Mouse (Mus musculus): Measurements from ENCODE around the gene A430005L14Rik. TPM values are rescaled to one million over a fixed set of nuclear protein-coding genes. Genes with fewer than 3 reads are reported as not detected.

A430005L14Rik gene
- total and polyA plus RNA-seq, 2 experiments from 2014 or later = 38.4 to 50.4 TPM

DNA sequence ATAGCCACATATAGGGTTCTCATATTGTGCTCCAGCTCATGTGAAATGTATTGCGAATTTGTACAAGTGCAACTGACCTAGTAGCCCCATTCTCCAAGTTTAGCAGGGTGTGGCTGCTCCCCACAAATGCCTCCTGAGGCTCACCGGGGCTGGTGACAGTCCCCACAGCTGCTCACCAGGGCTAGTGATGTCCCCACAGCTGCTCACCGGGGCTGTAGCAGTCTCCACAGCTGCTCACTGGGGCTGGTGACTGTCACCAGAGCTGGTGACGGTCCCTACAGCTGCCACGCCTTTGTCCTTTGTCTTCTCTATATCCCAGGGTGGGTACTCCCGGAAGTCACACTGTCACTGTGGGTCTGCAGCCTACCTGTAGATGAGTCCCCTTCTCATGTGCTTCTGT, 49.2 kb downstream of the A430005L14Rik start:
- no peak for TF ChIP-seq CTCF (IDR thresholded peaks at IDR 0.05)
- no peak overlapping the region for H3K9ac ChIP-seq (replicated peaks; ENCODE audit: low read length, poor library complexity, severe bottlenecking)
- peaks cover 43% of the 10 kb centered on the region for H3K36me3 ChIP-seq (ENCODE audit: insufficient read depth, low read length)
- ATAC-seq (ENCODE audit: low FRiP score) (no peak), DNase-seq (ENCODE audit: low spot score) (no peak)
- H3K27me3 ChIP-seq (ENCODE audit: insufficient read depth, low read length) = no peaks in the 10 kb centered on the region
- H3K4me1 ChIP-seq (ENCODE audit: insufficient read depth, low read length) = 0 out of 2 replicates have a peak, but pooled peaks cover 4% of the 10 kb centered on the region
- no peaks in the 10 kb centered on the region for H3K9me3 ChIP-seq (ENCODE audit: low read length)
- no peak overlapping the region for H3K27ac ChIP-seq (ENCODE audit: low read depth, low read length)
- no peak overlapping the region for H3K4me3 ChIP-seq (ENCODE audit: low read depth, low read length)
- no peak overlapping the region for H3K4me2 ChIP-seq (ENCODE audit: low read depth, low read length, poor library complexity, severe bottlenecking)
- WGBS = 95% methylated on average over 6 of the region's 6 CpGs

DNA sequence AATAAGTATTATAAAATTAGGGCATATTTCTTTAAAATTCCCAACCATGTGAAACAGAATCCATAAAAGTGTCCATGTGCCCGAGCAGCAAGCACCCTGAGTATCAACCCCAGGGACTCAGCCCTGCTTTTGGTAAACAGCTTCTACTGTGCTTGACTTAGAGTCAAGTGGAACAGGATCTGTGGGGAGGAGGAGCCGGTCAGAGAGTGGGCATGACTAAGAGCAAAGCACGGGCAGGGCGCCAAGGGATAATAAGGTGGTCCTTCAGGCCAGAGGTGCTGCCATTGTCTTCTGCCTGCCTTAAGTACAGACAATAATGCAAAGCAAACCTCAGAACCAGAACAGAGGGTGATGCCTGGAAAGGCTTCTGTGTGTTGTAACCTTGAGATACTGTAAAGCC, 50.7 kb downstream of the A430005L14Rik start:
- DNase-seq (ENCODE audit: low spot score) (no peak), ATAC-seq (ENCODE audit: low FRiP score) (no peak)
- TF ChIP-seq CTCF (IDR thresholded peaks at IDR 0.05) = no peak
- Histone ChIP-seq H3K36me3 (ENCODE audit: insufficient read depth, low read length) (peaks cover 36% of the 10 kb centered on the region), H3K4me3 (ENCODE audit: low read depth, low read length) (no peak overlapping the region), H3K27me3 (ENCODE audit: insufficient read depth, low read length) (no peaks in the 10 kb centered on the region), H3K4me1 (ENCODE audit: insufficient read depth, low read length) (peaks cover 7% of the 10 kb centered on the region; the same call in 1 of the 2 replicates), H3K9me3 (ENCODE audit: low read length) (no peaks in the 10 kb centered on the region), H3K9ac (replicated peaks; ENCODE audit: low read length, poor library complexity, severe bottlenecking) (no peak overlapping the region), H3K27ac (ENCODE audit: low read depth, low read length) (no peak overlapping the region), H3K4me2 (ENCODE audit: low read depth, low read length, poor library complexity, severe bottlenecking) (no peak overlapping the region)
- WGBS = 78% methylated on average over 4 of the region's 4 CpGs

DNA sequence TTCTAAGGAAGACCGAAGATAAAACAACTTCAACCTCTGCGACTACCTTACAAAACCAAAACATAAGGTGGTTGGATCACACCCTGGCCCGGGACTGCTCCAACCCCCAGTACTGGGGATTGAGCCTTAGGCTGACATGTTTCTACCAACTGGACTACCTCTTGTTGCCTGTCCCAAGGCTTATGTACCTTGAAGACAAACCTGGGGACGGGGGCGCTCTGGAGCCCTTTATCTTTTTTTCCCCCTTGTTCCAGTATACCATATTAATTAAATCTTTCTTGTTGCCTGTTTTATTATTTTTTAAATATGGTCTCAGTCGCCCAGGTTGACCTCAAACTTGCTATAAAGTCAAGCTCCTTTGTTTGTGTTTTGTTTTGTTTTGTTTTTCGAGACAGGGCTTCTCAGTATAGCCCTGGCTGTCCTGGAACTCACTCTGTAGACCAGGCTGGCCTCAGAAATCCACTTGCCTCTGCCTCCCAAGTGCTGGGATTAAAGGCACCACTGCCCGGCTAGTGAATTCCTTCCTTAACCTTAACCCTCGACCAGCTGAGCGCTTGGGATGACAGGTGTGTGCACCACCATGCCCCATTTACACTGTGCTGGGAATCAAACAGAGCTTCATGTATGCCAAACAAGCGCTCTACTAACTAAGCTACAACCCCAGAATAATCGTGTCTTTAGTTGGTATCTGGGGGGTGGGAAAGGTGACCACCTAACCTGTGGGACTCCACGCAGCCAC, 54.0 kb downstream of the A430005L14Rik start:
- 28% methylated on average over 13 of the region's 13 CpGs for WGBS
- no peak for TF ChIP-seq CTCF (IDR thresholded peaks at IDR 0.05)
- Histone ChIP-seq H3K27ac (ENCODE audit: low read depth, low read length) (peak overlapping the region; percentile 62), H3K4me1 (ENCODE audit: insufficient read depth, low read length) (peaks cover 13% of the 10 kb centered on the region), H3K9ac (replicated peaks; ENCODE audit: low read length, poor library complexity, severe bottlenecking) (peak overlapping the region; percentile 96), H3K9me3 (ENCODE audit: low read length) (no peaks in the 10 kb centered on the region), H3K4me2 (ENCODE audit: low read depth, low read length, poor library complexity, severe bottlenecking) (peak overlapping the region; percentile 88), H3K27me3 (ENCODE audit: insufficient read depth, low read length) (no peaks in the 10 kb centered on the region), H3K4me3 (ENCODE audit: low read depth, low read length) (peak overlapping the region; percentile 98), H3K36me3 (ENCODE audit: insufficient read depth, low read length) (peaks cover 18% of the 10 kb centered on the region)
- ATAC-seq (ENCODE audit: low FRiP score) = no peak; the same call in 1 of the 2 replicates
- no peak for DNase-seq (ENCODE audit: low spot score)

Other genes with a start within 250 kb of the A430005L14Rik start
- 19.8 and 20.8 TPM in 2 replicates for gene Dffb, start 17.9 kb downstream of the A430005L14Rik start, total RNA-seq (2014; rRNA removed)
- 9.7 and 10.1 TPM in 2 replicates for gene Dffb, start 17.9 kb downstream of the A430005L14Rik start, polyA plus RNA-seq (2015; fragmentation: Nextera tagmentation; extraction: Ambion mirVana)
- gene Cep104, start 18.0 kb downstream of the A430005L14Rik start, total RNA-seq (2014; rRNA removed) = 9.6 and 11.6 TPM in 2 replicates
- 11.7 and 12.0 TPM in 2 replicates for gene Cep104, start 18.0 kb downstream of the A430005L14Rik start, polyA plus RNA-seq (2015; fragmentation: Nextera tagmentation; extraction: Ambion mirVana)
- gene Lrrc47, start 54.5 kb downstream of the A430005L14Rik start, total RNA-seq (2014; rRNA removed) = 24.9 and 28.1 TPM in 2 replicates
- 15.8 and 22.6 TPM in 2 replicates for gene Lrrc47, start 54.5 kb downstream of the A430005L14Rik start, polyA plus RNA-seq (2015; fragmentation: Nextera tagmentation; extraction: Ambion mirVana)
- gene Smim1, start 69.0 kb downstream of the A430005L14Rik start, total RNA-seq (2014; rRNA removed) = 13.4 and 20.6 TPM in 2 replicates
- 12.9 and 14.6 TPM in 2 replicates for gene Smim1, start 69.0 kb downstream of the A430005L14Rik start, polyA plus RNA-seq (2015; fragmentation: Nextera tagmentation; extraction: Ambion mirVana)
- gene Ccdc27, start 85.4 kb downstream of the A430005L14Rik start, total RNA-seq (2014; rRNA removed) = not detected in 2 replicates
- not detected in 2 replicates for gene Ccdc27, start 85.4 kb downstream of the A430005L14Rik start, polyA plus RNA-seq (2015; fragmentation: Nextera tagmentation; extraction: Ambion mirVana)
- 0.49 and 1.2 TPM in 2 replicates for gene Trp73, start 183.0 kb downstream of the A430005L14Rik start, total RNA-seq (2014; rRNA removed)
- gene Trp73, start 183.0 kb downstream of the A430005L14Rik start, polyA plus RNA-seq (2015; fragmentation: Nextera tagmentation; extraction: Ambion mirVana) = 0.28 and 0.52 TPM in 2 replicates
- 37.6 and 46.8 TPM in 2 replicates for gene Wrap73, start 185.1 kb downstream of the A430005L14Rik start, total RNA-seq (2014; rRNA removed)
- 34.7 and 36.3 TPM in 2 replicates for gene Wrap73, start 185.1 kb downstream of the A430005L14Rik start, polyA plus RNA-seq (2015; fragmentation: Nextera tagmentation; extraction: Ambion mirVana)
- 210 and 241 TPM in 2 replicates for gene Tprgl, start 203.4 kb downstream of the A430005L14Rik start, total RNA-seq (2014; rRNA removed)
- 227 and 250 TPM in 2 replicates for gene Tprgl, start 203.4 kb downstream of the A430005L14Rik start, polyA plus RNA-seq (2015; fragmentation: Nextera tagmentation; extraction: Ambion mirVana)
- gene Megf6, start 213.5 kb downstream of the A430005L14Rik start, total RNA-seq (2014; rRNA removed) = 39.4 and 68.0 TPM in 2 replicates
- 12.1 and 15.4 TPM in 2 replicates for gene Megf6, start 213.5 kb downstream of the A430005L14Rik start, polyA plus RNA-seq (2015; fragmentation: Nextera tagmentation; extraction: Ambion mirVana)